Comparison of ENCODE assay signal across 8 mouse cellular contexts in genomic region chr11:69366157-69366854, GRCm38 (mm10). TPM values are rescaled to one million over a fixed set of nuclear protein-coding genes. Genes with fewer than 3 reads are reported as not detected.
DNase-seq lines count a peak whose midpoint lies in the region; ATAC-seq and TF ChIP-seq lines count a peak whose summit lies in the region.

No protein-coding gene starts in this region.

- H3K9me3 ChIP-seq in erythroblast, embryonic 14.5 days (ENCODE audit: control insufficient read depth, low read length): peaks cover 7% of the 10 kb centered on the region; the same call in 1 of the 2 replicates
- H3K9me3 ChIP-seq in heart, embryonic 11.5 days (replicated peaks; ENCODE audit: control insufficient read depth, low read length): no peaks in the 10 kb centered on the region
- no peaks in the 10 kb centered on the region for H3K9me3 ChIP-seq in kidney, embryonic 16.5 days (ENCODE audit: low read length)

- H3K79me2 ChIP-seq in liver, adult 2 months (ENCODE audit: control insufficient read depth, insufficient read depth, low read length): peaks cover 8% of the 10 kb centered on the region; the same call in 1 of the 2 replicates
- H3K79me2 ChIP-seq in myocyte (ENCODE audit: control insufficient read depth, insufficient read depth): peaks cover 13% of the 10 kb centered on the region

- peak overlapping the region; percentile 55 for H3K4me3 ChIP-seq in bone marrow, adult 2 months (replicated peaks; ENCODE audit: control insufficient read depth, low read depth, low read length)
- H3K4me3 ChIP-seq in erythroblast, embryonic 14.5 days (replicated peaks): peak overlapping the region; percentile 54
- H3K4me3 ChIP-seq in heart, embryonic 11.5 days (ENCODE audit: low read depth, low read length): peak overlapping the region; percentile 94
- peak overlapping the region; percentile 88 for H3K4me3 ChIP-seq in kidney, embryonic 16.5 days (ENCODE audit: low read length)
- peak overlapping the region; percentile 45 for H3K4me3 ChIP-seq in liver, adult 2 months (ENCODE audit: insufficient read depth, low read depth, low read length)
- H3K4me3 ChIP-seq in myocyte: peak overlapping the region; percentile 56

- peak; percentile 100 for DNase-seq in 416B (ENCODE audit: low read depth)
- DNase-seq in liver, adult 2 months (ENCODE audit: extremely low read depth, low read depth, low spot score): peak; percentile 90
- peak; percentile 92 for DNase-seq in splenic B cell, adult 2 months (ENCODE audit: low read depth, low spot score)

- H3K27me3 ChIP-seq in erythroblast, embryonic 14.5 days (ENCODE audit: control insufficient read depth): peaks cover 73% of the 10 kb centered on the region
- no peaks in the 10 kb centered on the region for H3K27me3 ChIP-seq in heart, embryonic 11.5 days (ENCODE audit: control insufficient read depth, insufficient read depth, low read length)
- no peaks in the 10 kb centered on the region for H3K27me3 ChIP-seq in kidney, embryonic 16.5 days (ENCODE audit: insufficient read depth, low read length)
- no peaks in the 10 kb centered on the region for H3K27me3 ChIP-seq in liver, adult 2 months (ENCODE audit: control insufficient read depth, insufficient read depth, low read length)
- H3K27me3 ChIP-seq in myocyte (ENCODE audit: control insufficient read depth, insufficient read depth, insufficient read length): no peaks in the 10 kb centered on the region
- no peaks in the 10 kb centered on the region for H3K27me3 ChIP-seq in splenic B cell, adult 2 months (ENCODE audit: control insufficient read depth, insufficient read depth, low read length, poor library complexity, severe bottlenecking)

- no peak for TF ChIP-seq CTCF in bone marrow, adult 2 months (IDR thresholded peaks at IDR 0.05; ENCODE audit: control insufficient read depth, insufficient read depth, low read length)
- no peak for TF ChIP-seq CTCF in liver, adult 2 months (IDR thresholded peaks at IDR 0.05; ENCODE audit: low read depth, low read length)

- peaks cover 2% of the 10 kb centered on the region; the same call in 1 of the 2 replicates for H3K36me3 ChIP-seq in erythroblast, embryonic 14.5 days (ENCODE audit: control insufficient read depth)
- peaks cover 15% of the 10 kb centered on the region; the same call in 1 of the 2 replicates for H3K36me3 ChIP-seq in heart, embryonic 11.5 days (ENCODE audit: control insufficient read depth, insufficient read depth, low read length)
- H3K36me3 ChIP-seq in kidney, embryonic 16.5 days (ENCODE audit: insufficient read depth, low read length): peaks cover 22% of the 10 kb centered on the region
- H3K36me3 ChIP-seq in liver, adult 2 months (ENCODE audit: control insufficient read depth, insufficient read depth, low read length): peaks cover 14% of the 10 kb centered on the region; the same call in 1 of the 2 replicates
- peaks cover 5% of the 10 kb centered on the region for H3K36me3 ChIP-seq in myocyte (ENCODE audit: control insufficient read depth, insufficient read depth)
- peaks cover 9% of the 10 kb centered on the region for H3K36me3 ChIP-seq in splenic B cell, adult 2 months (ENCODE audit: control insufficient read depth, insufficient read depth, low read length, poor library complexity, severe bottlenecking)

- WGBS in bone marrow, adult 2 months: under 1% methylated on average over 26 of the region's 26 CpGs
- 1% methylated on average over 26 of the region's 26 CpGs for WGBS in heart, embryonic 11.5 days (ENCODE audit: insufficient replicate concordance)
- WGBS in kidney, embryonic 16.5 days: 0% methylated on average over 26 of the region's 26 CpGs
- 1% methylated on average over 26 of the region's 26 CpGs for WGBS in liver, adult 2 months

- peak overlapping the region; percentile 2 for H3ac ChIP-seq in myocyte (ENCODE audit: control insufficient read depth, insufficient read length)

- H3K4me1 ChIP-seq in bone marrow, adult 2 months (ENCODE audit: control insufficient read depth, insufficient read depth, low read length): peaks cover 2% of the 10 kb centered on the region; the same call in 1 of the 2 replicates
- peaks cover 45% of the 10 kb centered on the region for H3K4me1 ChIP-seq in erythroblast, embryonic 14.5 days (ENCODE audit: control insufficient read depth)
- peaks cover 37% of the 10 kb centered on the region for H3K4me1 ChIP-seq in heart, embryonic 11.5 days (ENCODE audit: control insufficient read depth, insufficient read depth, low read length)
- H3K4me1 ChIP-seq in kidney, embryonic 16.5 days (ENCODE audit: insufficient read depth, low read length): peaks cover 52% of the 10 kb centered on the region
- peaks cover 22% of the 10 kb centered on the region for H3K4me1 ChIP-seq in liver, adult 2 months (ENCODE audit: control insufficient read depth, insufficient read depth, low read length)

- H3K4me2 ChIP-seq in heart, embryonic 11.5 days: peak overlapping the region; percentile 91
- H3K4me2 ChIP-seq in kidney, embryonic 16.5 days (replicated peaks; ENCODE audit: low read depth, low read length): peak overlapping the region; percentile 76
- peak overlapping the region; percentile 99 for H3K4me2 ChIP-seq in myocyte (ENCODE audit: low read depth)

- H3K27ac ChIP-seq in bone marrow, adult 2 months (ENCODE audit: control insufficient read depth, insufficient read depth, low read depth, low read length, poor library complexity): peak overlapping the region; percentile 82
- peak overlapping the region; percentile 98 for H3K27ac ChIP-seq in heart, embryonic 11.5 days (ENCODE audit: low read depth, low read length)
- peak overlapping the region; percentile 100 for H3K27ac ChIP-seq in kidney, embryonic 16.5 days (ENCODE audit: low read length)
- peak overlapping the region; percentile 89 for H3K27ac ChIP-seq in liver, adult 2 months (replicated peaks; ENCODE audit: insufficient read depth, low read depth, low read length)

- peak; percentile 38; the same call in 1 of the 2 replicates for TF ChIP-seq POLR2A in bone marrow, adult 2 months (IDR thresholded peaks at IDR 0.05; ENCODE audit: borderline replicate concordance, control insufficient read depth, low read depth, low read length)
- TF ChIP-seq POLR2A in liver, adult 2 months (IDR thresholded peaks at IDR 0.05; ENCODE audit: extremely low read depth, insufficient read depth, low read length): 0 out of 2 replicates have a peak, but pooled peaks have one; percentile 18
- peak; percentile 63 for TF ChIP-seq POLR2A in myocyte (IDR thresholded peaks at IDR 0.05; ENCODE audit: insufficient read length, low read depth)

- peak overlapping the region; percentile 98 for H3K9ac ChIP-seq in heart, embryonic 11.5 days (ENCODE audit: low read depth, low read length)
- peak overlapping the region; percentile 81 for H3K9ac ChIP-seq in kidney, embryonic 16.5 days (replicated peaks; ENCODE audit: low read length)
- peak overlapping the region; percentile 60 for H3K9ac ChIP-seq in liver, adult 2 months (ENCODE audit: low read depth, low read length)

- ATAC-seq in heart, embryonic 11.5 days (replicated peaks; ENCODE audit: insufficient number of reproducible peaks, low FRiP score, low TSS enrichment): peak; percentile 70
- ATAC-seq in kidney, embryonic 16.5 days (ENCODE audit: low FRiP score, low TSS enrichment): peak; percentile 80

RNA-seq across cellular contexts. Expression of gene Chd3, which starts 2.9 kb away (rescaled TPM):
- polyA plus RNA-seq in bone marrow, adult 2 months (2011; ENCODE audit: insufficient read depth, insufficient read length, low replicate concordance, missing spikeins): 49.6 and 54.5 TPM in 2 replicates
- 1.1 and 1.8 TPM in 2 replicates for polyA plus RNA-seq in erythroblast, embryonic 14.5 days (2012)
- 15.5 and 21.8 TPM in 2 replicates for polyA plus RNA-seq in heart, embryonic 11.5 days (2014; fragmentation: Nextera tagmentation; extraction: Ambion mirVana)
- polyA plus RNA-seq in kidney, embryonic 16.5 days (2015; fragmentation: Nextera tagmentation; extraction: Ambion mirVana): 58.6 and 67.2 TPM in 2 replicates
- total RNA-seq in liver, adult 2 months (2014; rRNA removed): 45.2 and 57.5 TPM in 2 replicates
- polyA plus RNA-seq in liver, adult 2 months (2012; rRNA removed): 55.2 and 80.2 TPM in 2 replicates
- 148 TPM for polyA plus RNA-seq in myocyte (2012; fragmentation: generic; extraction: Trizol)

RNA-seq across cellular contexts. Expression of gene Rnf227, which starts 26.0 kb away (rescaled TPM):
- polyA plus RNA-seq in bone marrow, adult 2 months (2011; ENCODE audit: insufficient read depth, insufficient read length, low replicate concordance, missing spikeins): 1.7 TPM in 1 of 2 replicates, not detected in the other
- polyA plus RNA-seq in erythroblast, embryonic 14.5 days (2012): 0.06 TPM in 1 of 2 replicates, not detected in the other
- polyA plus RNA-seq in heart, embryonic 11.5 days (2014; fragmentation: Nextera tagmentation; extraction: Ambion mirVana): 7.8 and 8.6 TPM in 2 replicates
- polyA plus RNA-seq in kidney, embryonic 16.5 days (2015; fragmentation: Nextera tagmentation; extraction: Ambion mirVana): 16.4 and 17.8 TPM in 2 replicates
- 0.55 and 0.67 TPM in 2 replicates for total RNA-seq in liver, adult 2 months (2014; rRNA removed)
- 0.35 and 0.41 TPM in 2 replicates for polyA plus RNA-seq in liver, adult 2 months (2012; rRNA removed)
- polyA plus RNA-seq in myocyte (2012; fragmentation: generic; extraction: Trizol): 2.5 TPM

RNA-seq across cellular contexts. Expression of gene Naa38, which starts 29.0 kb away (rescaled TPM):
- 23.1 and 43.9 TPM in 2 replicates for polyA plus RNA-seq in bone marrow, adult 2 months (2011; ENCODE audit: insufficient read depth, insufficient read length, low replicate concordance, missing spikeins)
- 17.5 and 24.2 TPM in 2 replicates for polyA plus RNA-seq in erythroblast, embryonic 14.5 days (2012)
- polyA plus RNA-seq in heart, embryonic 11.5 days (2014; fragmentation: Nextera tagmentation; extraction: Ambion mirVana): 166 and 170 TPM in 2 replicates
- polyA plus RNA-seq in kidney, embryonic 16.5 days (2015; fragmentation: Nextera tagmentation; extraction: Ambion mirVana): 142 and 150 TPM in 2 replicates
- 86.6 and 91.5 TPM in 2 replicates for total RNA-seq in liver, adult 2 months (2014; rRNA removed)
- polyA plus RNA-seq in liver, adult 2 months (2012; rRNA removed): 133 and 150 TPM in 2 replicates
- 126 TPM for polyA plus RNA-seq in myocyte (2012; fragmentation: generic; extraction: Trizol)

RNA-seq across cellular contexts. Expression of gene Cyb5d1, which starts 29.1 kb away (rescaled TPM):
- polyA plus RNA-seq in bone marrow, adult 2 months (2011; ENCODE audit: insufficient read depth, insufficient read length, low replicate concordance, missing spikeins): 5.1 and 9.1 TPM in 2 replicates
- 0.12 and 0.40 TPM in 2 replicates for polyA plus RNA-seq in erythroblast, embryonic 14.5 days (2012)
- polyA plus RNA-seq in heart, embryonic 11.5 days (2014; fragmentation: Nextera tagmentation; extraction: Ambion mirVana): 19.6 and 25.0 TPM in 2 replicates
- 34.0 and 37.3 TPM in 2 replicates for polyA plus RNA-seq in kidney, embryonic 16.5 days (2015; fragmentation: Nextera tagmentation; extraction: Ambion mirVana)
- 33.9 and 40.7 TPM in 2 replicates for total RNA-seq in liver, adult 2 months (2014; rRNA removed)
- 21.1 and 22.1 TPM in 2 replicates for polyA plus RNA-seq in liver, adult 2 months (2012; rRNA removed)
- polyA plus RNA-seq in myocyte (2012; fragmentation: generic; extraction: Trizol): 23.0 TPM

RNA-seq across cellular contexts. Expression of gene Tmem88, which starts 31.7 kb away (rescaled TPM):
- 1.6 TPM in 1 of 2 replicates, not detected in the other for polyA plus RNA-seq in bone marrow, adult 2 months (2011; ENCODE audit: insufficient read depth, insufficient read length, low replicate concordance, missing spikeins)
- 0.08 TPM in 1 of 2 replicates, not detected in the other for polyA plus RNA-seq in erythroblast, embryonic 14.5 days (2012)
- polyA plus RNA-seq in heart, embryonic 11.5 days (2014; fragmentation: Nextera tagmentation; extraction: Ambion mirVana): 30.5 and 31.7 TPM in 2 replicates
- polyA plus RNA-seq in kidney, embryonic 16.5 days (2015; fragmentation: Nextera tagmentation; extraction: Ambion mirVana): 46.5 and 47.7 TPM in 2 replicates
- 1.3 and 1.7 TPM in 2 replicates for total RNA-seq in liver, adult 2 months (2014; rRNA removed)
- 6.7 and 8.5 TPM in 2 replicates for polyA plus RNA-seq in liver, adult 2 months (2012; rRNA removed)
- polyA plus RNA-seq in myocyte (2012; fragmentation: generic; extraction: Trizol): 0.16 TPM

Comparison
In these comparisons a context has a peak if more than half of its experiments do, and no peak if none do; other contexts are left out.
1. Peak in every context shown above with its lines: DNase-seq, ATAC-seq, H3K4me3 ChIP-seq and H3K27ac ChIP-seq.